Mouse (Mus musculus) lung, adult 18-20 months (tissue): ENCODE data around the gene Jam2.

Experiments used
- DNase-seq, 2 experiments: peaks; one replicate each; pipeline ENCODE4 v3.0.0; 2022; ENCODE audit warnings: mixed read lengths in 2 of 2

Jam2 gene

GRCm38 (mm10) chr16:84783279-84783678 is 9.4 kb downstream of the Jam2 start:
- no peak for DNase-seq

- no peak for DNase-seq
Measured at GRCm38 (mm10) chr16:84784966-84785365, 11.0 kb downstream of the Jam2 start.

GRCm38 (mm10) chr16:84790595-84791165 is 16.8 kb downstream of the Jam2 start:
- no peak for DNase-seq

GRCm38 (mm10) chr16:84793401-84793800 is 19.5 kb downstream of the Jam2 start:
- no peak for DNase-seq

GRCm38 (mm10) chr16:84795337-84795736 is 21.4 kb downstream of the Jam2 start:
- DNase-seq: no peak

- DNase-seq: no peak
Measured at GRCm38 (mm10) chr16:84796678-84797077, 22.8 kb downstream of the Jam2 start.

GRCm38 (mm10) chr16:84800038-84800437 is 26.1 kb downstream of the Jam2 start:
- DNase-seq: no peak

GRCm38 (mm10) chr16:84802217-84802616 is 28.3 kb downstream of the Jam2 start:
- DNase-seq: peak; percentile 66

- DNase-seq: peak in 1 of 2 experiments; percentile 27
Measured at GRCm38 (mm10) chr16:84804866-84805265, 30.9 kb downstream of the Jam2 start.

GRCm38 (mm10) chr16:84806175-84806574 is 32.3 kb downstream of the Jam2 start:
- DNase-seq: no peak

GRCm38 (mm10) chr16:84807874-84808273 is 34.0 kb downstream of the Jam2 start:
- DNase-seq: no peak

GRCm38 (mm10) chr16:84810254-84810653 is 36.3 kb downstream of the Jam2 start:
- DNase-seq: no peak

- no peak for DNase-seq
Measured at GRCm38 (mm10) chr16:84813852-84814251, 39.9 kb downstream of the Jam2 start.

- no peak for DNase-seq
Measured at GRCm38 (mm10) chr16:84814511-84814910, 40.6 kb downstream of the Jam2 start.

- DNase-seq: peak in 1 of 2 experiments; percentile 33
Measured at GRCm38 (mm10) chr16:84817423-84817822, 43.5 kb downstream of the Jam2 start.

GRCm38 (mm10) chr16:84825009-84825408 is 51.1 kb downstream of the Jam2 start:
- DNase-seq: peak; percentile 64 to 80

- no peak for DNase-seq
Measured at GRCm38 (mm10) chr16:84831696-84832095, 57.8 kb downstream of the Jam2 start.

GRCm38 (mm10) chr16:84832736-84833135 is 58.8 kb downstream of the Jam2 start:
- no peak for DNase-seq

- DNase-seq: no peak
Measured at GRCm38 (mm10) chr16:84834344-84834743, 60.4 kb downstream of the Jam2 start.

- DNase-seq: peak; percentile 95 to 96
Measured at GRCm38 (mm10) chr16:84834745-84835440, 61.0 kb downstream of the Jam2 start, which contains the start of gene Gabpa. Gene Gabpa (plus strand): TSS chr16:84834925.

- peak; percentile 87 to 91 for DNase-seq
Measured at GRCm38 (mm10) chr16:84835441-84835822, 61.5 kb downstream of the Jam2 start, which contains the start of gene Atp5j. Gene Atp5j (minus strand): TSS chr16:84835625.

GRCm38 (mm10) chr16:84835823-84836743 is 62.2 kb downstream of the Jam2 start:
- DNase-seq: peak; percentile 52 to 58

GRCm38 (mm10) chr16:84838576-84838975 is 64.7 kb downstream of the Jam2 start:
- no peak for DNase-seq
